Mouse (Mus musculus) midbrain, embryonic 11.5 days (tissue): ENCODE measurements around the gene Nme4. TPM values are rescaled to one million over a fixed set of nuclear protein-coding genes. Genes with fewer than 3 reads are reported as not detected.
A peak's percentile ranks its signal among the peaks of the same experiment; 100 is the strongest.
"Not testable (repeated sequence)": the region's sequence is repeated elsewhere in the genome, so short reads cannot be mapped to it uniquely, and the experiment has no call there.

Experiments used
- ATAC-seq: fragments of 200-750 bp; cut with Nextera tagmentation; 2 replicates; pipeline ENCODE4 v1.8.0; 2017; ENCODE audit warnings: moderate TSS enrichment, moderate library complexity; ENCODE audit not compliant: low FRiP score
- DNase-seq: peaks from one replicate; pipeline ENCODE4 v3.0.0; 2015; ENCODE audit warnings: low spot score; ENCODE audit errors: missing footprints
- H3K27ac ChIP-seq: fragments of 300-500 bp; sonication (generic); 2 replicates; pipeline ENCODE4 v1.5.1; 2014; ENCODE audit warnings: low read depth, low read length
- H3K27me3 ChIP-seq: fragments of 300-500 bp; sonication (generic); 2 replicates; pipeline ENCODE4 v1.6.1; 2014; ENCODE audit warnings: mild to moderate bottlenecking, low read length, moderate library complexity, mixed read lengths; ENCODE audit not compliant: control insufficient read depth, insufficient read depth
- H3K36me3 ChIP-seq: fragments of 300-500 bp; sonication (generic); 2 replicates; pipeline ENCODE4 v1.6.1; 2014; ENCODE audit warnings: mild to moderate bottlenecking, low read length, moderate library complexity, mixed read lengths; ENCODE audit not compliant: control insufficient read depth, insufficient read depth
- H3K4me1 ChIP-seq: fragments of 300-500 bp; sonication (generic); 2 replicates; pipeline ENCODE4 v1.6.1; 2014; ENCODE audit warnings: low read length; ENCODE audit not compliant: control insufficient read depth, insufficient read depth
- H3K4me2 ChIP-seq: fragments of 300-500 bp; sonication (generic); 2 replicates; pipeline ENCODE4 v1.6.1; 2014; ENCODE audit warnings: mild to moderate bottlenecking, moderate library complexity
- H3K4me3 ChIP-seq: fragments of 300-500 bp; sonication (generic); 2 replicates; pipeline ENCODE4 v1.5.1; 2014; ENCODE audit warnings: low read depth, low read length
- H3K9ac ChIP-seq: fragments of 300-500 bp; sonication (generic); 2 replicates; pipeline ENCODE4 v1.6.1; 2014; ENCODE audit warnings: low read length
- H3K9me3 ChIP-seq: fragments of 300-500 bp; sonication (generic); 2 replicates; pipeline ENCODE4 v1.6.1; 2016; ENCODE audit warnings: low read length; ENCODE audit not compliant: control insufficient read depth
- WGBS: fragments of 180-500 bp; shearing (Covaris S2); extraction: QIAGEN DNeasy Blood & Tissue Kit; methylation state at CpG from one replicate; pipeline ENCODE4 v1.1.7; 2014; 5-methylcytosine and 5-hydroxymethylcytosine counted together
- polyA plus RNA-seq: library from polyadenylated mRNA; unstranded; fragments of >200 nt; fragmentation: Nextera tagmentation; extraction: Ambion mirVana; gene quantifications from 2 replicates; pipeline ENCODE4 v1.2.1, GENCODE M21; 2014

Gene Nme4
- polyA plus RNA-seq, 1 experiment from 2014 or later: 57.7 TPM

- Histone ChIP-seq H3K4me2 (no peak overlapping the region), H3K4me3 (no peak overlapping the region), H3K9me3 (no peaks in the 10 kb centered on the region), H3K9ac (no peak overlapping the region), H3K27ac (no peak overlapping the region), H3K36me3 (no peaks in the 10 kb centered on the region), H3K27me3 (peaks cover 42% of the 10 kb centered on the region), H3K4me1 (peaks cover 13% of the 10 kb centered on the region)
- WGBS: 81% methylated on average over 7 of the region's 7 CpGs
- no peak for DNase-seq
- no peak for ATAC-seq
Measured at GRCm38 (mm10) chr17:26115205-26115898, 19.9 kb upstream of the Nme4 start.

- 66% methylated on average over 7 of the region's 7 CpGs for WGBS
- H3K4me2 ChIP-seq, H3K27ac ChIP-seq, H3K9me3 ChIP-seq, H3K9ac ChIP-seq, DNase-seq, ATAC-seq, H3K36me3 ChIP-seq, H3K4me3 ChIP-seq: not testable (repeated sequence)
- peaks cover 13% of the 10 kb centered on the region for H3K4me1 ChIP-seq
- peaks cover 42% of the 10 kb centered on the region for H3K27me3 ChIP-seq
Measured at GRCm38 (mm10) chr17:26114461-26114860, 19.1 kb upstream of the Nme4 start.

GRCm38 (mm10) chr17:26114061-26114460 lies 18.7 kb upstream of the Nme4 start:
- ATAC-seq: no peak
- Histone ChIP-seq H3K4me3 (peak overlapping the region; percentile 70), H3K9ac (no peak overlapping the region; the same call in 1 of the 2 replicates), H3K4me1 (peaks cover 13% of the 10 kb centered on the region), H3K9me3 (no peaks in the 10 kb centered on the region), H3K36me3 (no peaks in the 10 kb centered on the region), H3K4me2 (peak overlapping the region; percentile 97), H3K27me3 (peaks cover 42% of the 10 kb centered on the region), H3K27ac (no peak overlapping the region)
- WGBS: 8% methylated on average over 8 of the region's 8 CpGs
- no peak for DNase-seq

- Histone ChIP-seq H3K9me3 (no peaks in the 10 kb centered on the region), H3K4me2 (peak within 1 kb of the TSS; percentile 97), H3K27me3 (peaks cover 42% of the 10 kb centered on the region), H3K36me3 (no peaks in the 10 kb centered on the region), H3K4me3 (peak within 1 kb of the TSS; percentile 70), H3K9ac (peak within 1 kb of the TSS; percentile 77), H3K4me1 (peaks cover 13% of the 10 kb centered on the region), H3K27ac (no peak within 1 kb of the TSS)
- under 1% methylated on average over 69 of the region's 75 CpGs for WGBS
- ATAC-seq: peak; percentile 80
- DNase-seq: peak; percentile 96
Measured at GRCm38 (mm10) chr17:26113181-26113948, 18.0 kb upstream of the Nme4 start, which contains the start of gene Tmem8. Gene Tmem8, plus strand, starts transcription at chr17:26113299.

- peak overlapping the region; percentile 77 for H3K9ac ChIP-seq
- H3K4me3 ChIP-seq: peak overlapping the region; percentile 70
- peaks cover 13% of the 10 kb centered on the region for H3K4me1 ChIP-seq
- DNase-seq (peak; percentile 88), ATAC-seq (no peak; the same call in 1 of the 2 replicates)
- peak overlapping the region; percentile 97 for H3K4me2 ChIP-seq
- no peaks in the 10 kb centered on the region for H3K9me3 ChIP-seq
- H3K36me3 ChIP-seq: no peaks in the 10 kb centered on the region
- H3K27ac ChIP-seq: no peak overlapping the region
- 19% methylated on average over 14 of the region's 14 CpGs for WGBS
- peaks cover 42% of the 10 kb centered on the region for H3K27me3 ChIP-seq
Measured at GRCm38 (mm10) chr17:26112751-26113150, 17.3 kb upstream of the Nme4 start.

GRCm38 (mm10) chr17:26111722-26112121 lies 16.3 kb upstream of the Nme4 start:
- H3K4me1 ChIP-seq: peaks cover 13% of the 10 kb centered on the region
- H3K27me3 ChIP-seq: peaks cover 42% of the 10 kb centered on the region
- no peaks in the 10 kb centered on the region for H3K9me3 ChIP-seq
- H3K4me3 ChIP-seq: no peak overlapping the region
- no peak for ATAC-seq
- WGBS: 23% methylated on average over 4 of the region's 4 CpGs
- H3K36me3 ChIP-seq: no peaks in the 10 kb centered on the region
- no peak for DNase-seq
- H3K27ac ChIP-seq: no peak overlapping the region
- H3K9ac ChIP-seq: no peak overlapping the region
- H3K4me2 ChIP-seq: no peak overlapping the region

- Histone ChIP-seq H3K9ac (no peak overlapping the region), H3K4me2 (no peak overlapping the region), H3K9me3 (no peaks in the 10 kb centered on the region), H3K4me3 (no peak overlapping the region), H3K4me1 (peaks cover 13% of the 10 kb centered on the region), H3K36me3 (no peaks in the 10 kb centered on the region), H3K27me3 (peaks cover 42% of the 10 kb centered on the region), H3K27ac (no peak overlapping the region)
- 4% methylated on average over 4 of the region's 4 CpGs for WGBS
- DNase-seq (no peak), ATAC-seq (no peak)
Measured at GRCm38 (mm10) chr17:26111024-26111423, 15.6 kb upstream of the Nme4 start.

- no peak overlapping the region for H3K4me2 ChIP-seq
- H3K27ac ChIP-seq: no peak overlapping the region
- no peaks in the 10 kb centered on the region for H3K9me3 ChIP-seq
- peaks cover 33% of the 10 kb centered on the region for H3K27me3 ChIP-seq
- H3K9ac ChIP-seq: no peak overlapping the region
- DNase-seq: no peak
- H3K36me3 ChIP-seq: no peaks in the 10 kb centered on the region
- 16% methylated on average over 4 of the region's 4 CpGs for WGBS
- no peak for ATAC-seq
- no peak overlapping the region for H3K4me3 ChIP-seq
- peaks cover 13% of the 10 kb centered on the region for H3K4me1 ChIP-seq
Measured at GRCm38 (mm10) chr17:26110156-26110555, 14.8 kb upstream of the Nme4 start.

GRCm38 (mm10) chr17:26105619-26106018 lies 10.2 kb upstream of the Nme4 start:
- Histone ChIP-seq H3K36me3 (no peaks in the 10 kb centered on the region), H3K9me3 (no peaks in the 10 kb centered on the region), H3K4me2 (no peak overlapping the region), H3K27me3 (no peaks in the 10 kb centered on the region; the same call in 1 of the 2 replicates), H3K4me1 (peaks cover under 1% of the 10 kb centered on the region), H3K27ac (no peak overlapping the region), H3K9ac (no peak overlapping the region), H3K4me3 (no peak overlapping the region)
- ATAC-seq (no peak), DNase-seq (no peak)
- 73% methylated on average over 4 of the region's 4 CpGs for WGBS
